Mouse (Mus musculus) G1E-ER4 (cell line): Measurements from ENCODE around the gene 1700025C18Rik. TPM values are rescaled to one million over a fixed set of nuclear protein-coding genes. Genes with fewer than 3 reads are reported as not detected.

Source experiments
- GATA1 ChIP-seq: IDR thresholded peaks from one replicate; pipeline ENCODE4 v1.8.0; 2012; ENCODE audit warnings: low read length, inconsistent platforms
- polyA plus RNA-seq: library from polyadenylated mRNA; stranded (reverse); fragments of >175 nt; gene quantifications from 2 replicates; pipeline ENCODE4 v1.2.3, GENCODE M21; 2012

The 1700025C18Rik gene
- polyA plus RNA-seq, 1 experiment, result not detected

DNA sequence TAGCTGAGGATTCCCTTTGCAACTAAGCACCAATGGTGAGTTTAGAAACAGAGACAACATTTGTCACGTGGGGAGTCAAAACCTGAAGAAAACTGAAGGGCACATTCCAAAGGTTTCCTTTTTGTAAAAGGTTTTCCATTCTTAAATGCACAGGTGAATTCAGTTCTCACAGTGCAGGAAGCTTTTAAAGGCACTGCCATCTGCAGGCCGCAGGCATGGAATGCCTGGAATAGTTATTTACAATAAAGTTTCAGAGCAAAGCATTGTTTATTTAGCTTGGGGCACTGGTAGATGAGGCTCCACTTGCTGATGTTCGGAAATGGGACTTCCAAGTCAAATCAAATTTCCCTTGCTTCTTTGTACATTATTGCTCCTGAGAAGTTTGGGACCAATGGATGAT, 58.0 kb downstream of the 1700025C18Rik start:
- TF ChIP-seq GATA1, result no peak

Other genes with a start within 250 kb of the 1700025C18Rik start
- not detected in 2 replicates for gene Pltp, start 233.0 kb downstream of the 1700025C18Rik start, polyA plus RNA-seq
- 110 and 119 TPM in 2 replicates for gene Pcif1, start 211.4 kb downstream of the 1700025C18Rik start, polyA plus RNA-seq
- gene Zfp335, start 179.0 kb downstream of the 1700025C18Rik start, polyA plus RNA-seq, result 58.2 and 59.2 TPM in 2 replicates
- gene Mmp9, start 150.0 kb downstream of the 1700025C18Rik start, polyA plus RNA-seq, result 0.03 and 0.05 TPM in 2 replicates
- 0.31 and 0.41 TPM in 2 replicates for gene Slc12a5, start 129.9 kb downstream of the 1700025C18Rik start, polyA plus RNA-seq
- 50.0 and 58.3 TPM in 2 replicates for gene Ncoa5, start 55.9 kb downstream of the 1700025C18Rik start, polyA plus RNA-seq
- not detected in 2 replicates for gene Cd40, start 35.1 kb downstream of the 1700025C18Rik start, polyA plus RNA-seq
- gene Cdh22, start 144.1 kb upstream of the 1700025C18Rik start, polyA plus RNA-seq, result not detected in 2 replicates
- 87.4 and 92.8 TPM in 2 replicates for gene Slc35c2, start 197.1 kb upstream of the 1700025C18Rik start, polyA plus RNA-seq
- 6.9 and 21.4 TPM in 2 replicates for gene Elmo2, start 235.7 kb upstream of the 1700025C18Rik start, polyA plus RNA-seq